Mouse (Mus musculus) embryo, embryonic 9.5 days (tissue): ENCODE measurements around the gene Camk2g.
"Not testable (repeated sequence)": the region's sequence is repeated elsewhere in the genome, so short reads cannot be mapped to it uniquely, and the experiment has no call there.

Experiments
- DNase-seq: peaks from one replicate; pipeline ENCODE4 v3.0.0-alpha.2; 2017; ENCODE audit errors: extremely low spot score

The Camk2g gene

DNA sequence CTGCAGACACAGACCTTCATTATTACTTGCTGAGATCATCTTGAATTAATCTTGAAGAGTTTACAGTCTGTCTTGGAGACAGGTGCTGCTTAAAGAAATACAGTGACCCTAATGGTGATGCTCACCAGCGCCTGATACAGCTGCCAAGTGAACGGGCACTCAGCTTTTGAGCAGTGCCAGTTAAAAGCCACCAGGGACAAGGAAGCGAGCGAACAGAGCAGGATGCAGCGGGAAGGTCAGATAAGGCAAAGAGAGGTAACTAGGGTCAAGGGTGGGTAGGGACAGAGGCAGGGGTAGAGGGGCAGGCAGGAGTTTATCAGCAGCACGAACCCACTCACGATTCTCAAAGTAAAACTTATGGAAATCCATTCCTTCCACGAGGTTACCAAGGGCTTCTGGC is 55.4 kb downstream of the Camk2g start:
- DNase-seq = no peak

DNA sequence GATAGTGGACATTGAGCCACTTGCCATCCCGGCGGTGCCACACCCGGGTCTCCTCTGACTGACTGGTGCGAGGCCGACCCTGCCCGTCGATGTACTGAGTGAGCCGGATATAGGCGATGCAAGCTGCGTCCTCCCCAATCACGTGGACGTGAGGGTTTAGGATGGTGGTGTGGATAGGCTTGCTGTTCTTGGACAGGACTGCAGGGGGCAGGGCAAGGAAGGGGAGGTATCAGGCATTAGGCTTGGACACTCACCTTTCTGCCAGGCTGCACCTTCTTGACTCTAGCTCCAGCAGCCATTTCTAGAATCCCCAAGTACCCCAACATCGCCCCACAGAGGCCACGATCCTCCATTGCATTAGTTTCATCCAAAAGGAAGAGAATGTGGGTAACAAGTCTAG is 56.6 kb downstream of the Camk2g start:
- DNase-seq = peak; percentile 45

DNA sequence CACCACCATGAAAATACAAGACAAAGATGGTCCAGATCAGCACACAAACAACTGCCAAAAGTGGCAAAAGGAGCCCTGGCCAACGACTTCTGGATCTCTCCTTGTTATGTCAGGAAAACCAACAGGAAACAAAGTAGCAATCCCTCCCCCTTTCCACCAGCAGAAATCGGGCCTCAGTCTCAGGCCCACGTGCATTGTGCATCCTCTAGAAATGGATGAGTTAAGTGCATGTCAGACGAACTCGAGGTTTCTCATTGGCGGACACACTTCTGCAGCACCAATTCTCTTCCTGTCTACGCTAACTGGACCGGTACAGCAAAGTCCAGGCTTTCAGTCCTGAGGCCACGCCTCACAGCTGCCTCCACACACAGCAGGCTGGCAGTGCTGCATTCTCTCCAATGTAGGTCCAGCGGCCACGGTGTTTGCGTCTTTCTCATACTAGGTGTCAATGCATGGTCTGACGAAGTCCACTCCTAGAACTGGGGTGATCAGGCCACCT is 57.9 kb downstream of the Camk2g start:
- no peak for DNase-seq

DNA sequence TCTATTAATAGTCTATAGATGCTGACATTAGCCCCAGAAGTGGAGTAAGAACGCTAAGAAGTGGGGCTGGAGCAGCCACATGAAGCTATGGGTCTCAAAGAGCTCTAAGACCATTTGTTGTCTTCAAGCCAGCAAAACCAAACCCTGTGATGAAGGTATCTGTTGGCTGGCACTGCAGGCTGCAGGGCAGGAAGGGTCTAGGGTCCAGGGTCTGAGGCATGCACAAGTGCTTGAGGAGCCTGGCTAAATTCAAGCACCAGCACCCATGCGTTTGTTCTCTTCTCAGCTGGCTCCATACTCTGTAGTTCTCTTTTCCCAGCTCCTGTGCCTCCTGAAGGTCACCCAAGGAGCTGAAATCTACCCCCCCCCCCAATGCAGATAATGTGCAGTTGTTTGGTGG is 58.8 kb downstream of the Camk2g start:
- DNase-seq = no peak

DNA sequence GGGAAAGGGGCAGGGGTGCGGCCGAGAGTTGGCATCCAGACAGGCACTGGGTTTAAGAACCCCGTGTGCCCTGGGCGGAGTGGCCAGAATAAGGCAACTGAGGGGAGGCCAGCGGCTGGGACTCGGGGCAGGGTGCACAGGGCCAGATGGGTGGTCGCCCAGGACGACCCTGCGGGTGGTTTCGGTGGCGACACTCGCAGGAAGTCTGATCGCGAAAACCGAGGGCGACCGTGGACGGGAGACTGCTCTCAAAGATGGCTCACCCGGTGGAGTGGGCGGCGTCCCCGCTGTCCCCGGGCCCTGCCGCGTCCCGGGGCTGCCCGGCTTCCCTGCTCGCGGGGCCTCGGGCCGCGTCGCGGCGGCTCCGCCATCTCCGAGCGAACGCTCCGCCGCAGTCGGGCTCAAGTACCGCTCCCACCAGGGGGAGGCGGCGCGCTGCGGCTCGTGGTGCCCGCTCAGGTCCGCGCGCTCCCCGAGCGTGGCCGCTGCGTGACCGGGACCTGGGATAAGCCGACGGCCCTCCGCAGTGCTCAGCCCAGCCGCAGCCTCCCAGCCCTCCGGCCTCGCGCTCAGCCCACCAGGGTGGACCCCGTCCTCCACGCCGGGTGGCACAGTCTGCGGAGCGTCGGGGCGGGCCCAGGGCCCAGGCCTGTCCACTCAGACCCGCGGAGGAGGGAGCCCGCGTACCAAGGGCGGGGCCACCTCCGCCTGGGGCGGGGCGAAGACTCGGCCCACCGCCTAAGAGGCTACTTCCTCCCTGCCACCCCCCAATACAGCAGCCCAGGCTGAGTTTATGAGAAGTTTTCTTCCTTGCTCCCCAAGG is 59.7 kb downstream of the Camk2g start, which contains the start of gene Ndst2:
Gene Ndst2, minus strand, starts transcription at position 611 of the 823 bp plus-strand sequence.
- DNase-seq = peak; percentile 92

DNA sequence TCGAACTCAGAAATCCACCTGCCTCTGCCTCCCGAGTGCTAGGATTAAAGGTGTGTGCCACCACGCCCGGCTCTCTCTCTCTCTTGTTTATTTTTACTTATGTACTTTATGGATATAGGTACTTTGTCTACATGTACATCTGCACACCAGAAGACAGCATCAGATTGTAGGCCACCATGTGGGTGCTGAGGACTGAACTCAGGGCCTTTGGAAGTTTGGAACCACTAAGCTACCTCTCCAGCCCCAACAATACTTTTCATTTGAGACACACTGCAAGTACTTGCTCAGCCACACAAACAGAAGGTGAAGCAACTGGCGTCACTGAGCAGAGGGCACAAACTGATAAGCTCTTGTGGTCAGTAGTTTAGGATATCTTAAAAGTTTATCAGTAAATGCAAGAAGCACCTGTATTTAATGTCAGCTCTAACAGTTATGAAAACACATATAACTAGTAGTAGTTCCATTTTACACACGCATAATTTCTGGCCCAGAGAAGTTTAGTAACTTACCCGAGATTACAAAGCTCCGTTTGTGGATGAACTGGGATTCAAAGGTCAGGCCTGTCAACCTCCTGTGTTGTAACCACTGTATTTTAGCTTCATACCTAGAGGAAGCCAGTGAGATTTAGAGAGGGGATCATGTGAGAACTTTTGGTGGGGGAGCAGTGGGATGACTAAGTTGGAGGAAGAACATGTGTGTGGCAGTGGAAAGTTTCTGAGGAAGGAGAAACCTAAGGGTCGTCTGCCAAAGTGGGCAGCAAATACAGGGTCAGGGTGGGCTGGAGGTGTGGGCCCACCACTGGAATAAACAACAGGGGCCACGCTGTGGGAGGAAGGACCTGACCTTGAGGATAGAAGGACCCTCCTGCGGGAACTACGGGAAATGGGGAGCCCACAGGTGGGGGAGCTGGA is 60.6 kb downstream of the Camk2g start:
- peak; percentile 20 for DNase-seq

DNA sequence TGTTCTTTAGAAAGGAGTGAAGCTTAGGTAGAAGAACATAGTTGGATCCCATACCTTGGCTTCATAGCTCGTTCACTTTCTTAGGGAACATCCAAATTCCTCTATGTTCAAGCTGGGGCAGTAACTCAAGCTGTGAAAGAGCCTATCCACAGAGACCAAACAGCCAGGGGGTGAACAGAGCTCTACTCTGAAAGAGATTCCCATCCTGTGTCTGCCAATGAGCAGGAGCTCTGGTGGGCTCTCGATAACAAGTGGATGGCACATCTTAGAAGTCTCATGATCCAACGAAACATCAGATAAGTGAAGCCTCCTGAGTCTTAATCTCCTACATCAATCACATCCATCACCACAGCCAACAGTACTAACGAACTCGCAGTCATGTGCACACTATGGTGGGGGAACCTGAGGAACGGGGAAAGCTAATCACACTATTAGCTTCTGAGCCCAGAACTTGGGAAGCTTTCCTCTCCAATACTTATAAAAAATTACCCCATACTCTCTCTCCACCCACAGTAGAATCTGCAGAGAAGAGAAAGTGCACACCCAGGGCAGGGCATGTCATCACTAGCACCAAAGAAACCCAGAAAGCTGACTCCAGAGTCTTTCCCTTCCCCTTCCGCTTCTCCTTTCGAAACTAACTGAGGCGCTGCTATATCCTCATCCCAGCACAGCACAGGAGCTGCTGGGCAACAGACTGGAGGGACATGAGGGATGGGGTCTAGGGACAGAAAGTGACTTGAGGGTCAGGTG is 62.9 kb downstream of the Camk2g start:
- DNase-seq = no peak

DNA sequence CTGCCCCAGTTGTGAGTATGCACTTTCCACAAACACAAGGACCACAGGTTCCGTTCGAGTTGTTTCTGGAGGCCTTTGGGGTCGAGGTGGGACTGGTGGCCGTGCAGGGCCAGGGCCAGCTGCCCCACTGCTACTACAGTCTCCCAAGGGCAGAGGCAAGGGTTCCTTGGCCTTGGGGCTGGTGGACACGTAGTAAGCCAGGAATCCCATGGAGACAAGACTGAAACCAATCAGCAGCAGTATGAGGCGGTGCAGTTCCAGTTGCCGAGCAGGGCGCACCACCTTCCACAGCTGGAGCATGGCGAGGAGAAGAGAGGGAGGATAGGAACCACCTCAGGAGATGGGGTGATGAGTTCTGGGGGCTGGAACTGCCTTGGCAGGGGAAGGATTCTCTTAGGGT is 64.0 kb downstream of the Camk2g start:
- no peak for DNase-seq

DNA sequence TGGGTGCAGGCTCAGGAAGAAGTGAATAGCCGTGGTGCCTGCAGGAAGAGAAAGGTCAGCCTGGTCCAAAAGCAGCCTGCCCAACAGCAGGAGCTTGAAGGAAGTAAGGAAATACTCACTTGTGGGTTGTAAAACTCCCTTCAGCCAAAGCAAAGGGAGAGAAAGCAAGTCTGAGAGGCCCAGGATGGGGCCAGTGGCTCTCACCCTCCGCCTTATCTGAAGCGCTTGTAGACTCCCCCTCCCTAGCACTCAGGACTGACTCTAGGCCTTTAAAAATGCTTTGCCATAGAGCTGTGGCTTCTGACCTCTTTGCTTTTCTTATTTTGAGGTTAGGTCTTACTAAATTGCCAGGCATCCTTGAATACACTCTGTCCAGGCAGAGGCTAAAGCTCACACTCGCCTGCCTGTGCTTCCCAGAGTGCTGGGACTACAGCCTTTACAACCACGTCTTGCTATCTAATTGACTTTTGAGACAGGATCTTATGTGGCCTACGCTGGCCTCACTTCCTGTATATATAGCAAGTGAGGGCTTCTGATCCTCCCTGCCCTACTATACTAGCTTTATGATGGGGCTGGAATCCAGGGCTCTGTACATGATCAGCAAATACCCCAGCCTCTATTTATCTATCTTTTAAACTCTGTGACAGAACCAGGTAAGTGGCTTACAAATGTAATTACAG is 68.1 kb downstream of the Camk2g start:
- DNase-seq = no peak

DNA sequence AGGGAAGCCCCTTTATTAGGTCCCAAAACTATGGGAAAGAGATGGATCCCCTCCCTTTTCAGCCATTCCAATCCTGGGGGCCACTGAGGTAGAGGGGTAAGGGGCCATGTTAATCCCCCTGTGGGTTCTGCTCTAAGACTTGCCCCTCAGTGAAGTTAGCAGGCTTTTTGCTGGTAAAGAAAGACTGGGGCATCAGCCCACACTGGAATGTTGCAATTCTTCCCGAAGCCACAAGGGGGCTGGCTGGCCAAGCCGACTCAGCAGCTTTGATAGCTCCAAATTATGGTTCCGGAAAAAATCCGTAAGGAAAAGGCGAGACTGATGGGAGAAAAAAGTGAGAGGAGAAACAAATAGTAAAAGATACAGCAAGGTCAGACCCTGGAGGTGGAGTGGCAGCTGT is 69.8 kb downstream of the Camk2g start:
- DNase-seq = peak; percentile 51

DNA sequence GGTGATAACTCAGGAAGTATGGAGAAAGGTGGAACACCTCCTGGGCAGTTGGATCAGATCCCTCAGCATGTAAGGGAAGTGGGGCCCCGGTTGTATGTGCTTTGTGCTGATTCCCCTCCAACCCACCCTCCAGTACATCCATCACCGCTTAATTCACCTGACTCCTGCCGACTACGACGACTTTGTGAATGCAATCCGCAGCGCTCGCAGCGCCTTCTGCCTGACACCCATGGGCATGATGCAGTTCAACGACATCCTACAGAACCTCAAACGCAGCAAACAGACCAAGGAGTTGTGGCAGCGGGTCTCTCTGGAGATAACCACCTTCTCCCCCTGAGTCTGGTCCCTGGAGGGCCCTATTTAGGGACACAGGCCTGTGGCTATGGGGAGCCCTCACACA is 70.9 kb downstream of the Camk2g start:
- no peak for DNase-seq

DNA sequence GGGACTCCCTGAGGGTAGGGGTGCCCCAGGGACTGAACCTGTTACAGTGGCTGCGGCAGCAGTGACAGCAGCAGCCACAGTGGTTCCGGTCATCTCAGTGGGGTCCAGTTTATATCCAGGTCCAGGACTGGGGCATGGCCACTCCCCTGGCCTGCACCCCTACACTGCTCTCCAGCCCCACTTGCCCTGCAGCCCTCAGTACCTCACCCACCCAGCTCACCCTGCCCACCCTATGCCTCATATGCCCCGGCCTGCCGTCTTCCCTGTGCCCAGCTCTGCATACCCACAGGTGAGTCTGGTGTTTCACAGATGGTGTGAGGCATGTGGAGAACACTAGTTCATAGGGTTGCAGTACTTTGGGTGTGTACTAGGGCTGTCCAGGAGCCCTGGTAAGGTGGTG is 72.5 kb downstream of the Camk2g start:
- no peak for DNase-seq

DNA sequence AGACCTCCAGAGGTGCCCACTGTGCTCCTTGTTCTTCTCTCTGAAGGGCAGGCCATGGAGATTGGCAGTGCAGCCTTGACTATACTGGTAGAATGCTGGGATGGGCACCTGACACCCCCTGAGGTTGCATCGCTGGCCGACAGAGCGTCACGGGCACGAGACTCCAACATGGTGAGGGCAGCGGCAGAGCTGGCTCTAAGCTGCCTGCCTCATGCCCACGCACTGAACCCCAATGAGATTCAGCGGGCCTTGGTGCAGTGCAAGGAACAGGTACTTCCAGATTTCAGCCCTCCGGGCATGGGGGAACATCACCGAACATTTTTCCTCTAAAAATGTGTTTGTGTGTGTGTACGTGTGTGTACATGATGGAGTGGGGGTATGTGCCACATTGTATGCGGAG is 74.1 kb downstream of the Camk2g start:
- DNase-seq = no peak

DNA sequence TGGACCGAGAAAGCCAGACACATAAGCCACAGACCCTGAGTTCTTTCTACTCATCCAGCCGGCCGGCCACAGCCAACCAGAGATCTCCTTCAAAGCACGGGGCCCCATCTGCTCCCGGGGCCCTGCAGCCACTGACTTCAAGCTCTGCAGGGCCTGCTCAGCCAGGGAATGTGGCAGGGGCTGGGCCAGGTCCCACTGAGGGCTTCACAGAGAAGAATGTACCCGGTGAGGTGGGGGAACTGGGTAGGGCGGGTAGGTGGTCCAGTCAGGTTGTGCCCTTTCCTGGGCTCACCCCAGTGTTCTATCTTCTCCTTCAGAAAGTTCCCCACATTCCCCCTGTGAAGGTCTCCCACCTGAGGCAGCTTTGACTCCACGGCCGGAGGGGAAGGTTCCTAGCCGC is 75.4 kb downstream of the Camk2g start:
- no peak for DNase-seq

DNA sequence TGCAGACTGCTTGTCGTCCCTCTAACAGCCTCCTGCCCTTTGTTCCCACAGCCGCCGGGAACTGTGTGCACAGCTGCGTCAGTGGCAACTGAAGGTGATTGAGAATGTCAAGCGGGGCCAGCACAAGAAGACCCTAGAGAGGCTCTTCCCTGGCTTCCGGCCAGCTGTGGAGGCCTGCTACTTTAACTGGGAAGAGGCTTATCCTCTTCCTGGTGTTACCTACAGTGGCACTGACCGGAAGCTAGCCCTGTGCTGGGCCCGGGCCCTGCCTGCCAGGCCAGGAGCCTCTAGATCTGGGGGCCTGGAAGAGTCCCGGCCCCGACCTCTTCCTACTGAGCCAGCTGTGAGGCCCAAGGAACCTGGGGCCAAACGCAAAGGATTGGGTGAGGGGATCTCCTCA is 80.1 kb downstream of the Camk2g start:
- DNase-seq = no peak

DNA sequence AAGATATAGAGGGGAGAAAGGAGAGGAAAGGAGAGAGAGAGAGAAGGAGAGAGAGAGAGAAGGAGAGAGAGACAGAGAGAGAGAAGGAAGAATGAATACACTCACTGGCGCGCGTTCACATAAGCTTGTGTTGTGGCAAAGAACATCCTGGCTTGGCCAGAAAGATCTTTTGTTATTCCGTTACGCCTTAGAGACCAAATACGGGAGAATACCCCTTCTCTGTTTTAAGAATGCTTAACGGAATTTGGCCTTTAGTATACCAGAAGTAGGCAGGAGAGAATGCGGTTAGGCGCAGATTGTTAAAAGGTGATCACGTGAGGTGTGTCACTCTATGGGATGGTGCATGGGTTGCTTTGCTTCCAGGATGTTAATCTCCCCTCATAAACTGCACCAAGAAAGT is 85.6 kb downstream of the Camk2g start:
- no peak for DNase-seq

DNA sequence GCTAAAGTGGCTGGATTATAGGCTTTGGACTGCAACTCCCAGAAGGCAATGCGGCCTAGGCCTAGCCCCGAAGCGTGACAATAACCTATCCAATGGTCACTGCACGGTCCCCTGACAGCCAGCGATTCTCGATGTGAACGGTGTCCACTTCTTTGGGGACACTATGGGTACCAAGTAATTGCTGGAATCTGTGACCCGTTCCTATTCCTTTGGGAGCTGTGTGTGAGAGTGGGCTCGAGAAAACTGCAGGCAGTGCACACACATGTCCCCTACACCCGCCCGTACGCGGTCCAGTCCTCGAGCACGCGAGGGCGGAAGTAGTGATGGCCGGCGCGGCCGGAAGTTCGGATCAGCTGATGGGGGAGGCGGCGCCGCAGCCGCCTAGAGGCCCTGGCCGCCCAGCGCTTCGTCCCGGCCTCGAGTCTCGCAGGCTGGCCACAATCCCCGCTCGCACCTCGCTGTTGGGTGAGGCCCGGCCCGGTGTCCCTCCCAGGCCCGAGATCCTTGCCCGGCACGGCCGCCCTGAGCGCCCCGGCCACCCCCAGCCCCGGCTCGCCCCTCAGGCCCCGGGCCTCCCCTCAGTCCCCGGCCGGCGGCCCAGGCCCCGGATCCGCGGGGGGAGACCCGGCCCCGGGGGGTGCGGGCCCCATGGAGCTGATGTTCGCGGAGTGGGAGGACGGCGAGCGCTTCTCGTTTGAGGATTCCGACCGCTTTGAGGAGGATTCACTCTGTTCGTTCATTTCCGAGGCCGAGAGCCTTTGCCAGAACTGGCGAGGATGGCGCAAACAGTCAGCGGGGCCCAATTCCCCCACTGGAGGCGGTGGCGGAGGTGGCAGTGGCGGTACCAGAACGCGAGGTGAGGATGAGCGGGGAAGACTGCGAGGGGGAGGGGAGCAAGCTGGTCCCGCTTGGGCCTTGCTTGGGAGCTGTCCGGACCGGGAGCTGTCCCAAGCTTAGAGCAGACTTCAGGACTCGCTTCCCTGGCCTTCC is 86.4 kb downstream of the Camk2g start, which contains the start of gene Zswim8:
Gene Zswim8, plus strand, starts transcription at position 352 of the 990 bp plus-strand sequence.
- peak; percentile 91 for DNase-seq

DNA sequence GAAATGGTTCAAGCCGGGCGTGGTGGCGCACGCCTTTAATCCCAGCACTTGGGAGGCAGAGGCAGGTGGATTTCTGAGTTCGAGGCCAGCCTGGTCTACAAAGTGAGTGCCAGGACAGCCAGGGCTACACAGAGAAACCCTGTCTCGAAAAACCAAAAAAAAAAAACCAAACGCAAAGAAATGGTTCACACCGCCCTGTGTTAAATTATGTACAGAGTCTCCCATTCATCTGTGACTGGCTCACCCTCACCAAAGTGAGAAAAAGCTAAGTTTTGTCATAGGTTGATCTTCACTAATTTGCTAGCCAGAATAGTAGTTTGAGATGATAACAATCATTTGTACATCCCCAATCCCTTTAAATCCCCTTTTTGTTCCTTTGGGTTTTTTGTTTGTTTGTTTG is 90.4 kb downstream of the Camk2g start:
- DNase-seq = not testable (repeated sequence)

DNA sequence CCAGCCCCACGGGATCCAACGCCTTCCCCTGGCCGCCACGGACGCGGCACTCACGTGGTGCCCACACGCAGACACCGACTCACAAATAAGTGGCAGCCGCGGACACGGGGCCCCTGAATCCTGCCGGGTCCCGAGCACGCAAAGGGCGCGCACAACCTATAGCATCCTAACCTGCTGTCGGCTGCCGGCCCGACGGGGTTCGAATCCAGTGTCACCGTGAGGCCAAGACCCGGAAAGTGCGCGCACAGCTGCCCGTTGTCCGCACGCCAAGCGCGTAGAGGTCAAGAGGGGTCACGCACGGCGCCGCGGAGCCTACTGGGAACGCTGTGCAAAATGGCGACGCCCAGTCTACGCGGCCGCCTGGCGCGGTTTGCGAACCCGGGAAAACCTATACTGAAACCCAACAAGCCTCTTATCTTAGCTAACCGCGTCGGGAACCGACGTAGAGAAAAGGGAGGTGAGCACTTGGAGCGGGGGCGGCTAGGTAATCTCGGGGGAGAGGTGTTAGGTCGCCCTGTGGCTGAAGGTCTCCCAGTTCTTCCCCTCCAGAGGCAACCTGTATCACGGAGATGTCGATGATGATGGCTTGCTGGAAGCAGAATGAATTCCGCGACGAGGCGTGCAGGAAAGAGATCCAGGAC is 91.0 kb downstream of the Camk2g start, which contains the start of gene Chchd1:
Gene Chchd1, plus strand, starts transcription at position 266 of the 641 bp plus-strand sequence.
- peak; percentile 94 for DNase-seq
